Mouse (Mus musculus) embryonic facial prominence, embryonic 15.5 days (tissue): ENCODE results near the gene Vmn2r86. TPM values are rescaled to one million over a fixed set of nuclear protein-coding genes. Genes with fewer than 3 reads are reported as not detected.
A peak's percentile ranks its signal among the peaks of the same experiment; 100 is the strongest.
"Not testable (repeated sequence)": the region's sequence is repeated elsewhere in the genome, so short reads cannot be mapped to it uniquely, and the experiment has no call there.

ENCODE experiments used
- ATAC-seq: fragments of 200-750 bp; cut with Nextera tagmentation; 2 replicates; pipeline ENCODE4 v1.8.0; 2017; ENCODE audit warnings: low read depth, moderate TSS enrichment; ENCODE audit not compliant: insufficient number of reproducible peaks, low FRiP score, low TSS enrichment
- H3K27ac ChIP-seq: fragments of 300-500 bp; sonication (generic); replicated peaks from 2 replicates; pipeline ENCODE4 v1.5.1; 2015; ENCODE audit warnings: mild to moderate bottlenecking, inconsistent platforms
- H3K27me3 ChIP-seq: fragments of 300-500 bp; sonication (generic); 2 replicates; pipeline ENCODE4 v1.6.1; 2015; ENCODE audit warnings: inconsistent platforms
- H3K36me3 ChIP-seq: fragments of 300-500 bp; sonication (generic); 2 replicates; pipeline ENCODE4 v1.6.1; 2015; ENCODE audit warnings: mild to moderate bottlenecking, inconsistent platforms
- H3K4me1 ChIP-seq: fragments of 300-500 bp; sonication (generic); 2 replicates; pipeline ENCODE4 v1.6.1; 2015; ENCODE audit warnings: inconsistent platforms
- H3K4me2 ChIP-seq: fragments of 300-500 bp; sonication (generic); replicated peaks from 2 replicates; pipeline ENCODE4 v1.6.1; 2015; ENCODE audit warnings: mild to moderate bottlenecking, inconsistent platforms
- H3K4me3 ChIP-seq: fragments of 300-500 bp; sonication (generic); replicated peaks from 2 replicates; pipeline ENCODE4 v1.5.1; 2015; ENCODE audit warnings: mild to moderate bottlenecking, inconsistent platforms
- H3K9ac ChIP-seq: fragments of 300-500 bp; sonication (generic); 2 replicates; pipeline ENCODE4 v1.6.1; 2015; ENCODE audit warnings: inconsistent platforms
- H3K9me3 ChIP-seq: fragments of 300-500 bp; sonication (generic); replicated peaks from 2 replicates; pipeline ENCODE4 v1.6.1; 2016; ENCODE audit warnings: inconsistent platforms
- WGBS: fragments of 180-500 bp; shearing (Covaris S2); methylation state at CpG from one replicate; pipeline ENCODE4 v1.1.7; 2015; 5-methylcytosine and 5-hydroxymethylcytosine counted together
- polyA plus RNA-seq: library from polyadenylated mRNA; unstranded; fragments of >200 nt; fragmentation: Nextera tagmentation; extraction: Ambion mirVana; gene quantifications from 2 replicates; pipeline ENCODE4 v1.2.1, GENCODE M21; 2015

Gene Vmn2r86
- not detected in 2 replicates for polyA plus RNA-seq

DNA sequence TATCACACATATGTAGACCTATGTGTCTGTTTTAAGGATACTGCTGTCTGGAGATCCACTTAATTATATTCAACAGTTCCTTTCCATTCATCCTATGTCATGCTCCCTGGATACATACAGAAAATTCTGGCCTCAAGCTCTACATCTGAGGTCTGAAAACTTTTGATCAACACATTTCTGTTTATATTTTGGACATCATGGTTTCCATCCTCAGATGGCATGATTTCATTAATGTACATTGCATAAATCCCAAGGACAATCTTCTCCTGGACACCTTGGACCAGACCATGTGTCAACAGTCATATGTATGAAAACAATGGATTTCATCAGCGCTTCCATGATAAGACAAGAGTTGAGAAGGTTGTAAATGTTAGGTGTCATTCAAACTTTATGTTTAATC is at the start of gene Vmn2r86:
TSS of gene Vmn2r86 (minus strand) at position 101 of the 400 bp plus-strand sequence.
- not testable (repeated sequence) for H3K9me3 ChIP-seq, H3K9ac ChIP-seq, H3K4me2 ChIP-seq, H3K27me3 ChIP-seq, ATAC-seq, H3K27ac ChIP-seq, H3K36me3 ChIP-seq, H3K4me3 ChIP-seq, H3K4me1 ChIP-seq
- WGBS, result 85% methylated on average over 1 of the region's 1 CpGs

DNA sequence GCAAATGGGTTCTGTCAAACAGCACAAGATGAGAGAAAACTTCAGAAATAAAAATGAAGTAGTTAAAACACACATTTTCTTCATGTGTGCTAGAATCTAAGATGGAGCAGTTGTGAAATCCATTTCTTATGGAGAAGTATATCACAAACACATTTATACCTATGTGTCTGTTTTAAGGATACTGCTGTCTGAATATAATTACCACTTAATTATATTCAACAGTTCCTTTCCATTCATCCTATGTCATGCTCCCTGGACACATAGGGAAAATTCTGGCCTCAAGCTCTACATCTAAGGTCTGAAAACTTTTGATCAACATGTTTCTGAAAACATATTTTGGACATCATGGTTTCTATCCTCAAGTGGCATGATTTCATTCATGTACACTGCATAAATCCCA is 41.4 kb upstream of the Vmn2r86 start, which contains the start of gene Vmn2r87:
TSS of gene Vmn2r87 (minus strand) at position 101 of the 400 bp plus-strand sequence.
- no peaks in the 10 kb centered on the region for H3K36me3 ChIP-seq
- H3K4me3 ChIP-seq, result no peak within 1 kb of the TSS
- H3K27me3 ChIP-seq, result no peaks in the 10 kb centered on the region
- no peaks in the 10 kb centered on the region for H3K4me1 ChIP-seq
- no peaks in the 10 kb centered on the region for H3K9me3 ChIP-seq
- H3K4me2 ChIP-seq, result no peak within 1 kb of the TSS
- H3K27ac ChIP-seq, result no peak within 1 kb of the TSS
- ATAC-seq, result no peak
- H3K9ac ChIP-seq, result no peak within 1 kb of the TSS

- no peaks in the 10 kb centered on the region for H3K27me3 ChIP-seq
- no peak overlapping the region for H3K27ac ChIP-seq
- WGBS, result 3% methylated on average over 36 of the region's 36 CpGs
These were observed 14.5 kb upstream of the Vmn2r86 start for GRCm38 (mm10) chr10:130470311-130470760.

DNA sequence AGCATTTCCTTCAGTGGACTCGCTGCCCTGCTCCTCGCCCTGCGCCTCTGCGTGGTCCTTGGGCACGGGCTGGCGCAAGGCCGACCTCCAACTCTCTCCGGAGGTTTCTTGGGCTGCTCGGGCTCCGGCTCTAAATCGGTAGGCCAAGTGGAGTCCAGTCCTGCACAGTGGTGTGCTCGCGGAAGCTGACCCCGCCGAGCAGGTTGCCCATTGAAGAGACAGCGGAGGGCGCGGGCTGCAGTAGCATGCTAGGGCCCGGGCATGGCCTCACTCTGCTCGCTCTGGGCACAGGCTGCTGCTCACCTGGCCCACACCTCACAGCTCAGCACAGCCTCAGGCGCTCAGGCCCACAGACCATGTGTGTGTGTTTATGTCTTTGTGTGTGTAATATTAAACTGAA is 11.1 kb downstream of the Vmn2r86 start:
- Histone ChIP-seq H3K9ac (no peak overlapping the region), H3K36me3 (no peaks in the 10 kb centered on the region), H3K27ac (no peak overlapping the region), H3K9me3 (no peaks in the 10 kb centered on the region), H3K4me2 (no peak overlapping the region), H3K27me3 (no peaks in the 10 kb centered on the region), H3K4me1 (no peaks in the 10 kb centered on the region), H3K4me3 (no peak overlapping the region)
- no peak for ATAC-seq
- WGBS, result 86% methylated on average over 21 of the region's 21 CpGs

More at GRCm38 (mm10) chr10:130470311-130470760, 14.5 kb upstream of the Vmn2r86 start:
- H3K4me3 ChIP-seq, result peak overlapping the region; percentile 49
- no peaks in the 10 kb centered on the region for H3K36me3 ChIP-seq
- H3K4me1 ChIP-seq, result no peaks in the 10 kb centered on the region
- H3K4me2 ChIP-seq, result peak overlapping the region; percentile 90
- ATAC-seq, result peak; percentile 79
- H3K9me3 ChIP-seq, result no peaks in the 10 kb centered on the region
- peak overlapping the region; percentile 28; the same call in 1 of the 2 replicates for H3K9ac ChIP-seq

DNA sequence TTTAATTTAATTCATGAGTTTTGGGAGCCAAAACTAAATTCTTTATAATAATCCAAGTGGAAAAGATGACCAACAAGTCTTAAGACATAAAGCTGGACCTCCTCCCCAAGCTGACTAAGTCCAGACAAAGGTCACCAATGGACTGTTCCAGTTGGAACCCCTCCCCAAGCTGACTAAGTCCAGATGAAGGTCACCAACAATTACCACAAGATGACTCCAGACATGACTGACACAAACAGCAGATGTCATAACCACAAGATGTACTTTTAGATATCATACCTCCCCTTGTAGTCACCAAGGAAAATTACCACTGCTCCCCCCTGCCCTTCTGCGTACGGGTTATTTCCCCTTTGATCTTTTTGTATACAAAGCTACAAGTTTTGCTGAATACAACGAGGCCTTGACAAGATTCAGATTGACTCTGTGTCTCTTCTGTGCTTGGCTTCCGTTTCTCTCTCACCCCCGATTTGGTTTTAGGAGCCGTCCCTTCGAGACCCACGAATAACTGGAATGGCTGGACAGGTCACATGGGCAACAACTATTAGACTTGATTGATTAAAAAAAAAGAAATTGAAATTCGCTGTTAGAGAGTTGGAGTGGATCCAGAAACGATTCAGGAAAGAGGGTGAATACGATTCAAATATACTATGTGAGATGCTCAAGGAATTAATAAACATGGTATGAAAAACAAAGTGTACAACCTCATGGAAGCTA is 21.5 kb downstream of the Vmn2r86 start:
- H3K36me3 ChIP-seq, H3K9me3 ChIP-seq, H3K27ac ChIP-seq, H3K27me3 ChIP-seq, H3K4me2 ChIP-seq, H3K9ac ChIP-seq, H3K4me1 ChIP-seq, ATAC-seq, H3K4me3 ChIP-seq: not testable (repeated sequence)
- WGBS, result 76% methylated on average over 11 of the region's 11 CpGs

DNA sequence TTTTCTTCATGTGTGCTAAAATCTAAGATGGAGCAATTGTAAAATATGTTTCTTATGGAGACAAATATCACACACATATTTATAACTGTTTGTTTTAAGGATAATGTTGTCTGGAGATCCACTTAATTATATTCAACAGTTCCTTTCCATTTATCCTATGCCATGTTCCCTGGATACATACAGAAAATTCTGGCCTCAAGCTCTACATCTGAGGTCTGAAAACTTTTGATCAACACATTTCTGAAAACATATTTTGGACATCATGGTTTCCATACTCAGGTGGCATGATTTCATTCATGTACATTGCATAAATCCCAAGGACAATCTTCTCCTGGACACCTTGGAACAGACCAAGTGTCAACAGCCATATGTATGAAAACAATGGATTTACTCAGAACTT is 26.2 kb downstream of the Vmn2r86 start, which contains the start of gene Vmn2r85:
TSS of gene Vmn2r85 (minus strand) at position 101 of the 400 bp plus-strand sequence.
- not testable (repeated sequence) for ATAC-seq, H3K4me2 ChIP-seq, H3K27me3 ChIP-seq, H3K36me3 ChIP-seq, H3K27ac ChIP-seq, H3K4me3 ChIP-seq, H3K9ac ChIP-seq, H3K9me3 ChIP-seq, H3K4me1 ChIP-seq

DNA sequence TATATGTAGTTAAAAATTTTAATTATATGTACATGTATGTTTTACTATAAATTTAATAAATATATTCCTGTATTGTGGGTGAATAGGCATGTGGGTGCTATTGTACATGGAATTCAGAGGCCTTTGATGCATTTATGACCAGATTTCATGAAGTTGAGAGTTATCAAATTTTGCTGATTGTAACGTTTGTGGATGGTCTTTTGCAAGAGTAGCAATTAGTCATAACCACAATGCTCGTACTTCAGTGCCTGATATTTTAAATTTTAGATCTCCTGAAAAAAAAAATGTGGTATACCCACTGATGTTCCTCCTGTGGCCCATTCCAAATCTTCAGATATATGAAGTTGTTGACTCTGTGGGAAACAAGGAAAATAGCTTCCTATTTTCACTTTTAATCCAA is 33.5 kb downstream of the Vmn2r86 start:
- not testable (repeated sequence) for H3K4me1 ChIP-seq, H3K27ac ChIP-seq, H3K36me3 ChIP-seq, ATAC-seq, H3K27me3 ChIP-seq, H3K4me3 ChIP-seq, H3K9ac ChIP-seq, H3K9me3 ChIP-seq, H3K4me2 ChIP-seq
- WGBS, result 64% methylated on average over 2 of the region's 2 CpGs

GRCm38 (mm10) chr10:130420401-130420800 is 35.4 kb downstream of the Vmn2r86 start:
- H3K9me3 ChIP-seq, result no peaks in the 10 kb centered on the region
- no peak for ATAC-seq
- H3K9ac ChIP-seq, result no peak overlapping the region
- H3K4me2 ChIP-seq, result no peak overlapping the region
- 74% methylated on average over 3 of the region's 3 CpGs for WGBS
- H3K27me3 ChIP-seq, result no peaks in the 10 kb centered on the region
- H3K27ac ChIP-seq, result no peak overlapping the region
- no peak overlapping the region for H3K4me3 ChIP-seq
- H3K36me3 ChIP-seq, result no peaks in the 10 kb centered on the region
- H3K4me1 ChIP-seq, result no peaks in the 10 kb centered on the region

GRCm38 (mm10) chr10:130419954-130420353 is 35.9 kb downstream of the Vmn2r86 start:
- not testable (repeated sequence) for ATAC-seq, H3K4me3 ChIP-seq, H3K9ac ChIP-seq, H3K9me3 ChIP-seq, H3K36me3 ChIP-seq, H3K27me3 ChIP-seq, H3K4me2 ChIP-seq, H3K4me1 ChIP-seq, H3K27ac ChIP-seq
- WGBS, result 47% methylated on average over 2 of the region's 2 CpGs

DNA sequence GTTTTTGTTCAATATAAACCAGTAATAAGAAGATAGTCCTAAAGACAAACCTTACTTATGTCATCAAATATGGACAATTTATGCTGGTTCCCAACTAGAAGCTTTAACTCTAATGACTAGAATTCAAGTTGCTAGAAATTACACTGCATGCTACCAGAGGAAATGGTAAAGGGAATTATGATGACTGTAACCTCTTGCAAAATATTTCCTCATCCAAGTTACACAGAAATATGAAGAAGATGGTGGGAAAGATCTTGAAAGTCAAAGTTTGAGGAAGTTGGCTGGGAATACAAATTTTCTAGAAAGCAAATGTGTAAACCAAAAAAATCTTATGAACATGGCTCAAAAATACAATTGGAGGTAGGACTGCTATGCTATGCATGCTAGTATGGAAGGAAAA is 39.5 kb downstream of the Vmn2r86 start:
- not testable (repeated sequence) for ATAC-seq, H3K27me3 ChIP-seq

DNA sequence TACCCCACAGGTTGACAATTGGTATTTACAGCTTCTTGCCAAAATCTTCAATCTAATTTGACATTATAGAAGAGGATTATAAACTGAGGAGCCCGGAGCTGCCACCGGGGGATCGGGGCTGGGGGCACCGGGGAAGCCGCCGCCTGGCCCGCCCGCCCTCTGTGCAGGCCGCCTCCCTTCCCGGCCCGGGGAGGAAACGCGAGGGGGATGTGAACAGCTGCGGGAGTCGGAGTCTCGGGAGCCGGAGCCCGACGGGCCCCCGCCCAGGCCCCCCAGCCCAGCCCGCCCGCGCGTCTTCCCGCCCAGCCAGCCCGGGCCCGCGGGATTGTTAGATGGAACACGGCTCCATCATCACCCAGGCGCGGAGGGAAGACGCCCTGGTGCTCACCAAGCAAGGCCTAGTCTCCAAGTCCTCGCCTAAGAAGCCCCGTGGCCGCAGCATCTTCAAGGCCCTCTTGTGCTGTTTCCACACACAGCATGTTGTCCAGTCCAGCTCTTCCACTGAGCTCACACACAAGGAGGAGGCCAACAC is 43.6 kb downstream of the Vmn2r86 start:
- H3K9ac ChIP-seq, H3K27me3 ChIP-seq, H3K27ac ChIP-seq, H3K4me1 ChIP-seq, H3K4me2 ChIP-seq, H3K4me3 ChIP-seq, H3K9me3 ChIP-seq, H3K36me3 ChIP-seq: not testable (repeated sequence)
- peak; percentile 43; the same call in 1 of the 2 replicates for ATAC-seq
- 82% methylated on average over 30 of the region's 35 CpGs for WGBS

More for the DNA sequence above, 39.5 kb downstream of the Vmn2r86 start:
- not testable (repeated sequence) for H3K4me2 ChIP-seq, H3K9ac ChIP-seq, H3K27ac ChIP-seq, H3K9me3 ChIP-seq, H3K4me1 ChIP-seq, H3K4me3 ChIP-seq, H3K36me3 ChIP-seq

DNA sequence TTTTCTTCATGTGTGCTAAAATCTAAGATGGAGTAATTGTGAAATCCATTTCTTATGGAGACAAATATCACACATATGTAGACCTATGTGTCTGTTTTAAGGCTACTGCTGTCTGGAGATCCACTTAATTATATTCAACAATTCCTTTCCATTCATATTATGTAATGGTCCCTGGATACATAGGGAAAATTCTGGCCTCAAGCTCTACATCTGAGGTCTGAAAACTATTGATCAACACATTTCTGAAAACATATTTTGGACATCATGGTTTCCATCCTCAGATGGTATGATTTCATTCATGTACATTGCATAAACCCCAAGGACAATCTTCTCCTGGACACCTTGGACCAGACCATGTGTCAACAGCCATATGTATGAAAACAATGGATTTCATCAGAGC is 61.6 kb downstream of the Vmn2r86 start, which contains the start of gene Vmn2r84:
TSS of gene Vmn2r84 (minus strand) at position 101 of the 400 bp plus-strand sequence.
- Histone ChIP-seq H3K27me3 (no peaks in the 10 kb centered on the region), H3K9me3 (no peaks in the 10 kb centered on the region), H3K27ac (no peak within 1 kb of the TSS), H3K4me1 (no peaks in the 10 kb centered on the region), H3K9ac (no peak within 1 kb of the TSS), H3K4me3 (no peak within 1 kb of the TSS), H3K36me3 (no peaks in the 10 kb centered on the region), H3K4me2 (no peak within 1 kb of the TSS)
- no peak for ATAC-seq
